Mouse (Mus musculus) kidney, embryonic 14.5 days (tissue): ENCODE measurements around the gene Bmpr1a. TPM values are rescaled to one million over a fixed set of nuclear protein-coding genes. Genes with fewer than 3 reads are reported as not detected.

Source experiments
- ATAC-seq: fragments of 200-750 bp; cut with Nextera tagmentation; 2 replicates; pipeline ENCODE4 v1.8.0; 2017; ENCODE audit warnings: moderate number of reproducible peaks, mild to moderate bottlenecking, moderate TSS enrichment, moderate library complexity; ENCODE audit not compliant: low FRiP score, low TSS enrichment
- H3K27ac ChIP-seq: fragments of 300-500 bp; sonication (generic); 2 replicates; pipeline ENCODE4 v1.5.1; 2014; ENCODE audit warnings: low read depth, mild to moderate bottlenecking, low read length, moderate library complexity, mixed read lengths
- H3K27me3 ChIP-seq: fragments of 300-500 bp; sonication (generic); 2 replicates; pipeline ENCODE4 v1.6.1; 2014; ENCODE audit warnings: mild to moderate bottlenecking, low read length; ENCODE audit not compliant: control insufficient read depth, insufficient read depth
- H3K36me3 ChIP-seq: fragments of 300-500 bp; sonication (generic); 2 replicates; pipeline ENCODE4 v1.6.1; 2014; ENCODE audit warnings: low read length, mixed read lengths; ENCODE audit not compliant: control insufficient read depth, insufficient read depth
- H3K4me1 ChIP-seq: fragments of 300-500 bp; sonication (generic); 2 replicates; pipeline ENCODE4 v1.6.1; 2014; ENCODE audit warnings: low read length, mixed read lengths; ENCODE audit not compliant: control insufficient read depth, insufficient read depth
- H3K4me2 ChIP-seq: fragments of 300-500 bp; sonication (generic); replicated peaks from 2 replicates; pipeline ENCODE4 v1.6.1; 2014; ENCODE audit warnings: low read depth, mild to moderate bottlenecking, low read length
- H3K4me3 ChIP-seq: fragments of 300-500 bp; sonication (generic); 2 replicates; pipeline ENCODE4 v1.5.1; 2014; ENCODE audit warnings: mild to moderate bottlenecking, low read length
- H3K9ac ChIP-seq: fragments of 300-500 bp; sonication (generic); 2 replicates; pipeline ENCODE4 v1.6.1; 2014; ENCODE audit warnings: low read depth, mild to moderate bottlenecking, low read length, moderate library complexity
- H3K9me3 ChIP-seq: fragments of 300-500 bp; sonication (generic); 2 replicates; pipeline ENCODE4 v1.6.1; 2016; ENCODE audit warnings: low read length; ENCODE audit not compliant: control insufficient read depth
- WGBS: fragments of 180-500 bp; shearing (Covaris S2); extraction: QIAGEN DNeasy Blood & Tissue Kit; methylation state at CpG from one replicate; pipeline ENCODE4 v1.1.7; 2014; 5-methylcytosine and 5-hydroxymethylcytosine counted together
- polyA plus RNA-seq: library from polyadenylated mRNA; unstranded; fragments of >200 nt; fragmentation: Nextera tagmentation; extraction: Ambion mirVana; gene quantifications from 2 replicates; pipeline ENCODE4 v1.2.1, GENCODE M21; 2014

Gene Bmpr1a
- polyA plus RNA-seq, 1 experiment from 2014 or later: 65.8 TPM

DNA sequence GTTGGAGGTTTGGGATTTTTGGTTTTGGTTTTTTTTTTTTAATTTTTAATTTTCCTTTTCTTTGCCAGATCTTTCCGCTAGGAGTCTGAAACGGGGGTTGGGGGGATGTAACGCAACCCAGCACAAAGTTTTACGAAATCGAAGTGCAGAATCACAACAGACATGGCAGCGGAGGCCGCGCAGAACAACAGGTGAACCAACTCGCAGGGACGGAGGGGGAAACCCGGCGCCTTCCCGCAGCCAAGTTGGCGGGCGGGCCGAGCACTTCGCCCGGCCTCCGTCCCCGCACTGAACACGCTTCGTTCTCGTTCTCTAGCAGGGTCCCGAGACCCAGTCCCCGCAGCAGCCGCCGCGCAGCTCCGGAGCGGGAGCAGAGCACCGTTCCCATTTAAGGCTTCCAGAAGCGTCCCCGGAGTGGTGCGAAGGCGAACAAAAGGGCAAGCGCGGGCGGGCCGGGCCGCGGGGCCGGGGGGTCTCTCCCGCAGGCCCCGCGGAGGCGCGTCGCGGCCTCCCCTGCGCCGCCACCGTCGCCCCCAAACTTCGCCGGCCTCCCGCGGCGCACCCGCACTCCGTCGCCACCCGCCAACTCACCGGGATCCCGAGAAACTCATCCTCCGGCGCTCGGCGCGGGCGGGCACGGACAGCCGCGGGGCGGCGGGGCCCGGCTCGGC lies 1.2 kb downstream of the Bmpr1a start:
- H3K27me3 ChIP-seq: no peaks in the 10 kb centered on the region
- H3K9me3 ChIP-seq: no peaks in the 10 kb centered on the region
- ATAC-seq: peak; percentile 45
- H3K36me3 ChIP-seq: no peaks in the 10 kb centered on the region
- peaks cover 10% of the 10 kb centered on the region; the same call in 1 of the 2 replicates for H3K4me1 ChIP-seq
- peak overlapping the region; percentile 58 for H3K4me2 ChIP-seq
- 1% methylated on average over 69 of the region's 77 CpGs for WGBS
- H3K4me3 ChIP-seq: peak overlapping the region; percentile 94
- H3K9ac ChIP-seq: peak overlapping the region; percentile 100
- H3K27ac ChIP-seq: peak overlapping the region; percentile 97

- Histone ChIP-seq H3K4me3 (peak overlapping the region; percentile 94), H3K9me3 (no peaks in the 10 kb centered on the region), H3K4me1 (peaks cover 10% of the 10 kb centered on the region; the same call in 1 of the 2 replicates), H3K27ac (peak overlapping the region; percentile 97), H3K9ac (peak overlapping the region; percentile 100), H3K27me3 (no peaks in the 10 kb centered on the region), H3K36me3 (no peaks in the 10 kb centered on the region), H3K4me2 (peak overlapping the region; percentile 58)
- WGBS: 0% methylated on average over 16 of the region's 16 CpGs
- no peak for ATAC-seq
Measured at GRCm38 (mm10) chr14:34501447-34501803, 1.7 kb downstream of the Bmpr1a start.

DNA sequence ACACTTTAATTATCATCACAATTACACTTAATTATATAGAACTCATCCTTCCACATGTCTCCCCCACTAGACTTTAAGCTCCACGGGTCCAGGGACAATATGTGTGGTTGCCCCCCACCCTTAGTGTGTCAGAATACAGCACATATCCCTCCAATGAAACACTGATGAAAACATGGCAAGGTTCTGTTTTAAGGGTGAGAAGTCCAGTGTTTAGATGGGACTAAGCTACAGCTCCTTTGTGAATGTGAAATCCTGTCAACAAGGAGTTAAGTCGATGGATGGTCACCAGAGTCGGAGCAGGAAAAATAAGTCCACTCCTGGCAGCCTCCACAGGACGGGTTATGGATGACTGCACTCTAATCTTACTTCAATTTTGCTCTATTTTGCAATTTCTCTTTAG lies 2.8 kb downstream of the Bmpr1a start:
- ATAC-seq: no peak
- Histone ChIP-seq H3K4me2 (peak overlapping the region; percentile 58), H3K9ac (no peak overlapping the region; the same call in 1 of the 2 replicates), H3K4me3 (peak overlapping the region; percentile 94; the same call in 1 of the 2 replicates), H3K9me3 (no peaks in the 10 kb centered on the region), H3K27ac (no peak overlapping the region), H3K36me3 (no peaks in the 10 kb centered on the region), H3K27me3 (no peaks in the 10 kb centered on the region), H3K4me1 (peaks cover 10% of the 10 kb centered on the region; the same call in 1 of the 2 replicates)
- 4% methylated on average over 4 of the region's 4 CpGs for WGBS

DNA sequence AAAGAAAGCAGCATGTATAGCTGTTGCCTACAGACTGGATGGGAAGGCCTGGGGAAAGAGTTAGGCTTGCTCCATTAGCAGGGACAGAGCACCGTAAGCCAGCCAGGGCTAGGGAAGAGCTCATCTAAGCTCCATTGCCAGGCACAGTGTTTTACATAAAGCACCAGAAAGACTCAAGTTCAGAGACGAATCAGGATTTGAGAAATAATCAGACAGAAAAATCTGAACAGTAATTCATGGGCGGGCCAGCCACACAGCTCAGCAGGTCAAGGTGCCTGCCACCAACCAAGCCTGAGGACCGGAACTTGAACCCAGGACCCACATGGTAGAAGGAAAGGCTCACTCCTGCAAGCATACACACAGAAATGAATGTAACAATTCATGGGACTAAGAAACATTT lies 3.5 kb downstream of the Bmpr1a start:
- no peaks in the 10 kb centered on the region for H3K36me3 ChIP-seq
- 61% methylated on average over 4 of the region's 4 CpGs for WGBS
- no peak for ATAC-seq
- no peaks in the 10 kb centered on the region for H3K27me3 ChIP-seq
- peak overlapping the region; percentile 94; the same call in 1 of the 2 replicates for H3K4me3 ChIP-seq
- H3K4me2 ChIP-seq: peak overlapping the region; percentile 58
- no peak overlapping the region for H3K9ac ChIP-seq
- H3K9me3 ChIP-seq: no peaks in the 10 kb centered on the region
- peaks cover 10% of the 10 kb centered on the region; the same call in 1 of the 2 replicates for H3K4me1 ChIP-seq
- no peak overlapping the region for H3K27ac ChIP-seq

GRCm38 (mm10) chr14:34497346-34497745 lies 5.8 kb downstream of the Bmpr1a start:
- no peaks in the 10 kb centered on the region for H3K9me3 ChIP-seq
- no peak for ATAC-seq
- 67% methylated on average over 3 of the region's 3 CpGs for WGBS
- no peaks in the 10 kb centered on the region for H3K27me3 ChIP-seq
- no peak overlapping the region for H3K4me2 ChIP-seq
- H3K4me3 ChIP-seq: no peak overlapping the region
- H3K27ac ChIP-seq: no peak overlapping the region
- peaks cover 10% of the 10 kb centered on the region; the same call in 1 of the 2 replicates for H3K4me1 ChIP-seq
- H3K9ac ChIP-seq: no peak overlapping the region
- H3K36me3 ChIP-seq: no peaks in the 10 kb centered on the region

DNA sequence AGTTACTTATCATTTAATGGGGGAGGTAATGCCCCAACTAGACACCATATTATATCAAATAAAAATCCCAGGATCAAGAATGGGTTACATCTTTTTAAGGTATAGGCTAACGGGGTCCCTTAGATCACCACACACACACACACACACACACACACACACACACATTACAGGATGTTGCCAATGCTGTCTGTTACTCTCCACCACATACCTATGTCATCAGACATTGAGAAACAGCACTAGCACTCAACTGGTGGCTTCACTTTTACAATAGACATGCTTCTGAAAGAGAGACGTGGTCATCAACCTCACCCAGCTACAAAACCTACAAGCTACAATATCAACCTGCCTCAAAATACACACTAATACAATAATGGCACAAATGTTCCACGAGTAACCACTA lies 9.5 kb downstream of the Bmpr1a start:
- WGBS: 85% methylated on average over 3 of the region's 3 CpGs
- no peaks in the 10 kb centered on the region for H3K27me3 ChIP-seq
- H3K4me2 ChIP-seq: no peak overlapping the region
- no peaks in the 10 kb centered on the region for H3K9me3 ChIP-seq
- H3K4me3 ChIP-seq: no peak overlapping the region
- H3K36me3 ChIP-seq: no peaks in the 10 kb centered on the region
- no peak overlapping the region for H3K9ac ChIP-seq
- no peak for ATAC-seq
- no peak overlapping the region for H3K27ac ChIP-seq
- peaks cover 10% of the 10 kb centered on the region; the same call in 1 of the 2 replicates for H3K4me1 ChIP-seq

GRCm38 (mm10) chr14:34492688-34493087 lies 10.5 kb downstream of the Bmpr1a start:
- Histone ChIP-seq H3K27ac (no peak overlapping the region), H3K9me3 (no peaks in the 10 kb centered on the region), H3K4me2 (no peak overlapping the region), H3K27me3 (no peaks in the 10 kb centered on the region), H3K36me3 (no peaks in the 10 kb centered on the region), H3K9ac (no peak overlapping the region), H3K4me3 (no peak overlapping the region), H3K4me1 (peaks cover 11% of the 10 kb centered on the region; the same call in 1 of the 2 replicates)
- 85% methylated on average over 2 of the region's 2 CpGs for WGBS
- ATAC-seq: no peak

GRCm38 (mm10) chr14:34490965-34491364 lies 12.2 kb downstream of the Bmpr1a start:
- no peaks in the 10 kb centered on the region for H3K9me3 ChIP-seq
- ATAC-seq: no peak
- no peak overlapping the region for H3K4me3 ChIP-seq
- H3K36me3 ChIP-seq: no peaks in the 10 kb centered on the region
- H3K4me1 ChIP-seq: peaks cover 11% of the 10 kb centered on the region; the same call in 1 of the 2 replicates
- H3K9ac ChIP-seq: no peak overlapping the region
- 54% methylated on average over 1 of the region's 1 CpGs for WGBS
- H3K27ac ChIP-seq: no peak overlapping the region
- H3K27me3 ChIP-seq: no peaks in the 10 kb centered on the region
- H3K4me2 ChIP-seq: no peak overlapping the region

GRCm38 (mm10) chr14:34489928-34490327 lies 13.2 kb downstream of the Bmpr1a start:
- Histone ChIP-seq H3K9me3 (no peaks in the 10 kb centered on the region), H3K9ac (no peak overlapping the region), H3K36me3 (no peaks in the 10 kb centered on the region), H3K27me3 (no peaks in the 10 kb centered on the region), H3K4me2 (no peak overlapping the region), H3K4me1 (peaks cover 11% of the 10 kb centered on the region; the same call in 1 of the 2 replicates), H3K4me3 (no peak overlapping the region), H3K27ac (no peak overlapping the region)
- 77% methylated on average over 2 of the region's 2 CpGs for WGBS
- ATAC-seq: no peak
